Mouse (Mus musculus) neutrophil, adult 59 days (primary cell): ENCODE measurements around the gene Tmcc2. TPM values are rescaled to one million over a fixed set of nuclear protein-coding genes. Genes with fewer than 3 reads are reported as not detected.

ENCODE experiments used
- total RNA-seq, 2 experiments: library from RNA; stranded (reverse); gene quantifications; 1 replicate in 1 of 2; 2 replicates in 1 of 2; pipeline ENCODE4 v1.2.4; 2023

The Tmcc2 gene
- 10 to 100 TPM; 12.3 to 13.5 TPM for total RNA-seq

DNA sequence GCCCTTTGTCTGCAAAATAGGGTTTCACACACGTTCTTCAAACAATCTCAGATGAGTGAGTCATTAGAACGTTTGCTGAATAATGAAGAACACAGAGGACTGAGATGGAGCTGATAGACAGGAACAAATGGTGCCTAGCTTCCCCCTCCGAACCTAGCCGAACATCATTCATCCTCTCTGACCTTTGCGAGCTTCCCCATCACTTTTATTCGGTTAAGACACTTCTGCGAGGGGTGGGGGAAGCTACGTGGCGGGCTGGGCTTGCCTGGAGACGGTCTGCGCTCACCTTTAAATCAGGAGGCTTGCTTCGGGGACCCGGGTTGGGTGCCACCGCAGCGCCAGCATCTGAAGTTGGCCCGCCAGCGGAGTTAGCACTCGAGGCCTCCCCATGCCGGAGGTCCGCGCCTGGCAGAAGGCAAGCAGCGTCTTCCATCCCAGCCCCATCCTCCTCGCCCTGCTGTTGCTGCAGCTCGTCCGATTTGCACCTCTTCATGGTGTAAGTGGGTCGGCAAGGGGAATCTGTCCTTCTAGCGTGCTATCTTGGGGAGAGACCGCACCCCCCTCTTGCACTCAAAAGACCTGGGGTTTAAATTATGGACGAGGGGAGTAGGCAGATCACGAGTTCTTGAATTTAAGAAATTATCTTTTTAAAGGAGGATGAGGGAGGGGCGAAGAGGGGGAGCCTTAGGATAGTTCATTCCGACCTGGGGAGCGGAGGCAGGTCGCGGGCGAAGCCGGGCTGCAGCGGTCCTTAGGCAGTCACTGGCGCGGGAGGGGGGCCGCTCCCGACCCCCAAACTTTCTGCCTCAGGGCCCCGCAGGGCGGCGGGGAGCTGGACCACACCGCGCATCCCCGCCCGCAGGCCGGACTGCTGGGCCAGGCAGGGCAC, at the start of gene Tmcc2:
Gene Tmcc2 (minus strand): TSS at position 591 of the 889 bp plus-strand sequence.

DNA sequence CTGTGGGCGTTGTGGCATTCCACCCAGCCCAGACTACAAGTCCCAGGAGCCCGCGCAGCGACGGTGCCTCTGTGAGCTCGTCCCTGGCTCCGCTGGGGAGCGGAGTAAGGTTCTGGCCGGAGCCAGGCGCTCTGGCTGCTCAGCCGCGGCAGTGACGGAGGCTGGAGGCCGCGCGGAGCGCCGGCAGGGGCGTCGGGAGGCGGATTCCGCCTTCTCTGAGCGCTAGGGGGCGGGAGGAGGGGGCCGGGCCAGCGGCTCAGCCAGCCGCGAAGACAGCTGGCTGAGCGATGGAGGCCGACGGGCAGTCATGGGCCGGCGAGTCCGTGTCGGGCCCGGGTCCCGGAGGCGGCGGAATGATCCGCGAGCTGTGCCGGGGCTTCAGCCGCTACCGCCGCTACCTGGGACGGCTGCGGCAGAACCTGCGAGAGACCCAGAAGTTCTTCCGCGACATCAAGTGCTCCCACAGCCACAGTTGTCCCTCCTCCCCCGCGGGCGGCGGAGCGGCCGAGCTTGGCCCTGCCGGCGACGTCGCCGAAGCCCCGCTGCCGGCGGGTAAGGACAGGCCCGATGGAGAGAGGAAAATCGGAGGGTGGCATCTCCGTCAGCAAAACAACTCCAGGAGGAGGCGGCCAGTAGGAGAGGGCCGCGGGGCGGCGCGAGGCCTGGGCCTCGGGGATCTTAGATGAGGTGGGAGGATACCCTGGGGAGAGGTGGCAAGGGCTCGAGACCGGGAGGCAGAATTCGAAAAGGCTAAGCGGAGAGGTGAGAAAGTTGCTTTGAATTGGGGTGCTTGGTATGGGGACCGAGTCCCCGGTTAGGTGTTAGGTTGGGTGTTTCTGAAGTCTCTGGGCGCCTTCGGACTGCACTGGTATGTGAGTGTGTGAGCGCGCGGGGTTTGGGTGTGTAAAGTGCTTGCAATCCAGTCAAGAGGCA, 26.5 kb upstream of the Tmcc2 start, which contains the start of gene Dstyk:
Gene Dstyk (plus strand): TSS at position 237 of the 933 bp plus-strand sequence.

DNA sequence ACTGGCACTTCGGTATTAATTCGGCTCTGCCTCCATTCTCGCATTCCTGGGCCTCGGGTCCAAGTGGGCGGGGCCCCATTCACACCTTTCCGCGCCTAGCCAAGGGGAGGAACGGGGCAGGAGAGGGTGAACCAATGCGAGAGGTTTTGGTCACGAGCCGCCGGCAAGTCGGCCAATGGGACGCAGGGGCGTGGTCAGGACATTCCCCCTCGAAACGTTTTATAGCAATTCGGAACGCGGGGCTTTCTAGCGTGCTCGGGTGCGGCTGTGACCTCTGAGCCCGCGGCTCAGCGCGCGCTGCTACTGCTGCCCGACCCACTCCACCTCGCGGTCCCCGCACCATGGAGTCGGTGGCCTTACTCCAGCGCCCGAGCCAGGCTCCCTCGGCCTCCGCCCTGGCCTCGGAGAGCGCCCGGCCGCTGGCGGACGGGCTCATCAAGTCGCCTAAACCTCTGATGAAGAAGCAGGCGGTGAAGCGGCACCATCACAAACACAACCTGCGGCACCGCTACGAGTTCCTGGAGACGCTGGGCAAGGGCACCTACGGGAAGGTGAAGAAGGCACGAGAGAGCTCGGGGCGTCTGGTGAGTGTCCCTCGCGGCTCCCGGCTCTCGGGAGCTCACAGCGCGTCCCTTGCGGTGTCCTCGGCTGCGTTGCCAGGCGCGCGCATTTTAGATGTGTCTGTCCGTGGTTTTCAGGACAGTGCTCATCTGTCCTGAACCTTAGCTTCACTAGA, 75.0 kb downstream of the Tmcc2 start, which contains the start of gene Nuak2:
Gene Nuak2 (plus strand): TSS at position 238 of the 736 bp plus-strand sequence.

Other genes starting within 250 kb of the Tmcc2 start
- gene Lemd1, start 199.8 kb downstream of the Tmcc2 start, total RNA-seq, result not detected
- not detected for gene AC124108.1, start 199.8 kb downstream of the Tmcc2 start, total RNA-seq
- gene Gm10188, start 161.5 kb downstream of the Tmcc2 start, total RNA-seq, result not detected
- not detected for gene Klhdc8a, start 92.7 kb downstream of the Tmcc2 start, total RNA-seq
- 10 to 100 TPM; 47.2 to 47.7 TPM for gene Nuak2, start 75.2 kb downstream of the Tmcc2 start, total RNA-seq
- 10 to 100 TPM; 38.8 to 43.2 TPM for gene Dstyk, start 26.3 kb upstream of the Tmcc2 start, total RNA-seq
- gene Rbbp5, start 86.1 kb upstream of the Tmcc2 start, total RNA-seq, result 10 to 100 TPM; 32.6 to 37.1 TPM
- 1 to 10 TPM; 4.3 to 4.8 TPM for gene Tmem81, start 114.9 kb upstream of the Tmcc2 start, total RNA-seq
- under 1 TPM; 0.18 to 0.75 TPM for gene Cntn2, start 152.0 kb upstream of the Tmcc2 start, total RNA-seq